Mouse (Mus musculus) embryonic facial prominence, embryonic 11.5 days (tissue): ENCODE data around the gene Cbx1. TPM values are rescaled to one million over a fixed set of nuclear protein-coding genes. Genes with fewer than 3 reads are reported as not detected.
"Not testable (repeated sequence)": the region's sequence is repeated elsewhere in the genome, so short reads cannot be mapped to it uniquely, and the experiment has no call there.

Experiments
- ATAC-seq: fragments of 200-750 bp; cut with Nextera tagmentation; replicated peaks from 2 replicates; pipeline ENCODE4 v1.8.0; 2017; ENCODE audit warnings: low read depth; ENCODE audit not compliant: insufficient number of reproducible peaks, low FRiP score, low TSS enrichment
- DNase-seq: peaks from one replicate; pipeline ENCODE4 v3.0.0-alpha.2; 2015; ENCODE audit warnings: low spot score
- H3K27ac ChIP-seq: fragments of 300-500 bp; sonication (generic); replicated peaks from 2 replicates; pipeline ENCODE4 v1.5.1; 2014; ENCODE audit warnings: mild to moderate bottlenecking, low read depth, low read length, control low read depth
- H3K27me3 ChIP-seq: fragments of 300-500 bp; sonication (generic); 2 replicates; pipeline ENCODE4 v1.6.1; 2014; ENCODE audit warnings: mild to moderate bottlenecking, low read length, moderate library complexity, mixed read lengths; ENCODE audit not compliant: control insufficient read depth, insufficient read depth
- H3K36me3 ChIP-seq: fragments of 300-500 bp; sonication (generic); replicated peaks from 2 replicates; pipeline ENCODE4 v1.6.1; 2014; ENCODE audit warnings: low read depth, mild to moderate bottlenecking, low read length, moderate library complexity, mixed read lengths; ENCODE audit not compliant: control insufficient read depth, insufficient read depth
- H3K4me1 ChIP-seq: fragments of 300-500 bp; sonication (generic); 2 replicates; pipeline ENCODE4 v1.6.1; 2014; ENCODE audit warnings: low read length, mixed read lengths; ENCODE audit not compliant: control insufficient read depth, insufficient read depth
- H3K4me2 ChIP-seq: fragments of 300-500 bp; sonication (generic); 2 replicates; pipeline ENCODE4 v1.6.1; 2014; ENCODE audit warnings: low read depth, mild to moderate bottlenecking, control low read depth, low read length, moderate library complexity
- H3K4me3 ChIP-seq: fragments of 300-500 bp; sonication (generic); 2 replicates; pipeline ENCODE4 v1.5.1; 2014; ENCODE audit warnings: low read depth, low read length, control low read depth
- H3K9ac ChIP-seq: fragments of 300-500 bp; sonication (generic); replicated peaks from 2 replicates; pipeline ENCODE4 v1.6.1; 2014; ENCODE audit warnings: mild to moderate bottlenecking, control low read depth, low read length
- H3K9me3 ChIP-seq: fragments of 300-500 bp; sonication (generic); replicated peaks from 2 replicates; pipeline ENCODE4 v1.6.1; 2016; ENCODE audit warnings: mild to moderate bottlenecking, low read length, inconsistent platforms, mixed read lengths; ENCODE audit not compliant: control insufficient read depth
- WGBS: fragments of 180-500 bp; shearing (Covaris S2); extraction: QIAGEN DNeasy Blood & Tissue Kit; methylation state at CpG from one replicate; pipeline ENCODE4 v1.1.7; 2014; 5-methylcytosine and 5-hydroxymethylcytosine counted together
- microRNA counts: library from miRNA; unstranded; fragments of <30 nt; microRNA quantifications from one replicate; lab custom pipeline; 2016
- microRNA-seq: library from miRNA; unstranded; fragments of <30 nt; microRNA quantifications from one replicate; pipeline ENCODE4, GENCODE M21; 2016; ENCODE audit warnings: borderline number of aligned reads
- polyA plus RNA-seq: library from polyadenylated mRNA; unstranded; fragments of >200 nt; fragmentation: Nextera tagmentation; extraction: Ambion mirVana; gene quantifications from 2 replicates; pipeline ENCODE4 v1.2.1, GENCODE M21; 2014

The Cbx1 gene
- polyA plus RNA-seq, 1 experiment from 2014 or later = 179 TPM

DNA sequence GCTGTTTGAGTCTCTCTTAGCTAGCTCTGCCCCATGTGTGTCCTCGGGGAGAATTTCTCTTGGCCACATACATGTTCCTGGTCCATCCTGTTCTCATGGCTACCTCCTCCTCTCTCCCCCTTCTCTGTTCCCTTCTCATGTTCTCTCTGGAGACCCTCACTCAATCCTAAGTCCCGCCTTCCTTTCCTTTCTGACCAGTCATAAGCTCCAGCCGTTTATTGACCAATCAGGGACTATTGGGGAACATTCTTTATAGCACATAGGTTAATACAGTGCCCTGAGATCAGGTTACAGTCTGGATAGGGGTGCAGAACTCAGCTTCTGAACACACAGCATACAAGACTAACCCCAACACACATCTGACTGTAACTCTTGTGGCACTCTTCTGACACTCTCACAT, 58.3 kb downstream of the Cbx1 start:
- no peaks in the 10 kb centered on the region for H3K27me3 ChIP-seq
- no peak overlapping the region for H3K4me3 ChIP-seq
- H3K36me3 ChIP-seq = no peaks in the 10 kb centered on the region
- H3K27ac ChIP-seq = no peak overlapping the region
- WGBS = 48% methylated on average over 3 of the region's 3 CpGs
- ATAC-seq (peak; percentile 74), DNase-seq (peak; percentile 75)
- H3K4me2 ChIP-seq = no peak overlapping the region
- no peaks in the 10 kb centered on the region for H3K9me3 ChIP-seq
- H3K9ac ChIP-seq = no peak overlapping the region
- no peaks in the 10 kb centered on the region; the same call in 1 of the 2 replicates for H3K4me1 ChIP-seq

DNA sequence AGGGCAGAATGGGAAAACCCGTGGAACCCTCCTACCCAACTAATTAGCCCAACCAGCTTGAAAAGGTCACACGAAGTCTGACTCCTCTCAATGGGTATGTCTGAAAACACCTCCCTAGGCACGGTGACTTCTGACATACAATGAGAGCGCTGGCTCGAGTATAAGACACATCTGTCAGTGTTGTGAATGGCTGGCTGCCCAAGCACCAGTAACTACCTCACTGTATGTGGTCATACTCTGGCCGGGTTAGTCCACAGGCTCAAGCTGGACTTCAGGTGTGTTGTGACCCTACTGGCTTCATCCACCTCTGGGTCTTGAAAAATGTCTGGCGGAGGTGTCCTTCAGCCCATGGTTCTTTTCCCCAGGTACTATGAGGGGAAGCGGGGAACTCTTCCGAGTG, 59.8 kb downstream of the Cbx1 start:
- H3K27ac ChIP-seq = no peak overlapping the region
- no peaks in the 10 kb centered on the region; the same call in 1 of the 2 replicates for H3K4me1 ChIP-seq
- no peak overlapping the region for H3K4me2 ChIP-seq
- H3K4me3 ChIP-seq = no peak overlapping the region
- H3K27me3 ChIP-seq = no peaks in the 10 kb centered on the region
- no peaks in the 10 kb centered on the region for H3K36me3 ChIP-seq
- no peak for ATAC-seq
- H3K9me3 ChIP-seq = no peaks in the 10 kb centered on the region
- no peak overlapping the region for H3K9ac ChIP-seq
- no peak for DNase-seq
- WGBS = 65% methylated on average over 9 of the region's 9 CpGs

GRCm38 (mm10) chr11:96849145-96849544, 60.2 kb downstream of the Cbx1 start:
- H3K27me3 ChIP-seq, ATAC-seq, H3K9ac ChIP-seq, H3K4me1 ChIP-seq, H3K9me3 ChIP-seq, DNase-seq, H3K4me3 ChIP-seq, H3K27ac ChIP-seq, H3K36me3 ChIP-seq: not testable (repeated sequence)
- H3K4me2 ChIP-seq = 0 out of 2 replicates have a peak overlapping the region, but pooled peaks have one; percentile 88
- WGBS = 74% methylated on average over 5 of the region's 5 CpGs

- peak within 1 kb of the TSS; percentile 88 for H3K4me2 ChIP-seq
- peak within 1 kb of the TSS; percentile 55 for H3K4me3 ChIP-seq
- H3K27me3 ChIP-seq = no peaks in the 10 kb centered on the region
- ATAC-seq (peak; percentile 61), DNase-seq (peak; percentile 54)
- peak within 1 kb of the TSS; percentile 52 for H3K9ac ChIP-seq
- no peaks in the 10 kb centered on the region; the same call in 1 of the 2 replicates for H3K4me1 ChIP-seq
- no peaks in the 10 kb centered on the region for H3K9me3 ChIP-seq
- H3K36me3 ChIP-seq = no peaks in the 10 kb centered on the region
- under 1% methylated on average over 55 of the region's 60 CpGs for WGBS
- no peak within 1 kb of the TSS for H3K27ac ChIP-seq
These were observed 60.9 kb downstream of the Cbx1 start, which contains the start of gene Copz2 for GRCm38 (mm10) chr11:96849681-96850467. TSS of gene Copz2 (plus strand) at chr11:96849870.

DNA sequence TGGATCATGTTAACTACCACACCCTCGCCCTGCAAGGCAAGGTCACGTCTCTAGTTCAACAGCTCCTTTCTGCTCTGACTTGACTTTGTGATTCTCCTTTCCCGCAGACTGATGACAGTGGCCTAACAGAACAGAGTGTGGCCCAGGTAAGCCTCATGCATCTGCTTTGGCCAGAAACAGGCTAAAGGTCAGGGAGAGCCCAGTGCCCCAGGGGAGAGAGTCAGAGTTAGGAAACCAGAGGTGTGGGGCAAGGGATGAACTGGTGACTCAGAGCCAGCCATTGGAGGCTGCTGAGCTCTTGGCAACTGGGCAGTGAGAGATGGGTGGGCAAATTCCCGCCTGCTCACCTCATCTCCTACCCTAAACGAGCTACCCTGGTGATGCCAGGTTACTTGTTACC, 68.5 kb downstream of the Cbx1 start:
- no peaks in the 10 kb centered on the region for H3K9me3 ChIP-seq
- no peak overlapping the region for H3K4me2 ChIP-seq
- no peaks in the 10 kb centered on the region for H3K27me3 ChIP-seq
- 0 out of 2 replicates have a peak overlapping the region, but pooled peaks have one; percentile 13 for H3K9ac ChIP-seq
- 66% methylated on average over 5 of the region's 5 CpGs for WGBS
- H3K4me3 ChIP-seq = no peak overlapping the region
- DNase-seq (no peak), ATAC-seq (no peak)
- no peaks in the 10 kb centered on the region for H3K36me3 ChIP-seq
- no peaks in the 10 kb centered on the region; the same call in 1 of the 2 replicates for H3K4me1 ChIP-seq
- H3K27ac ChIP-seq = no peak overlapping the region

MicroRNAs encoded within 50 kb of the gene (microRNA counts, 519-probe panel; counts per million panel counts)
- microRNA mmu-miR-152 (lab: Ali Mortazavi, UCI) = 4,439 counts per million, percentile 73 among the panel's probes with 10 or more counts

Small RNA genes lying within 50 kb of the gene (microRNA-seq; reads per million reads assigned to microRNA genes)
- gene Mir152 = 110 reads per million, percentile 42 among the genes with 10 or more reads in this experiment

Other genes starting within 250 kb of the Cbx1 start
- gene Snx11, start 11.6 kb upstream of the Cbx1 start, polyA plus RNA-seq = 9.8 and 10.4 TPM in 2 replicates
- gene Nfe2l1, start 40.8 kb downstream of the Cbx1 start, polyA plus RNA-seq = 30.3 and 32.5 TPM in 2 replicates
- 61.1 and 61.2 TPM in 2 replicates for gene Copz2, start 60.7 kb downstream of the Cbx1 start, polyA plus RNA-seq
- 76.0 and 76.2 TPM in 2 replicates for gene Cdk5rap3, start 127.4 kb downstream of the Cbx1 start, polyA plus RNA-seq
- 1.7 and 2.8 TPM in 2 replicates for gene Prr15l, start 139.0 kb downstream of the Cbx1 start, polyA plus RNA-seq
- gene Pnpo, start 154.9 kb downstream of the Cbx1 start, polyA plus RNA-seq = 26.7 and 29.0 TPM in 2 replicates
- gene Sp2, start 193.8 kb downstream of the Cbx1 start, polyA plus RNA-seq = 15.8 and 18.3 TPM in 2 replicates
- gene Sp6, start 224.3 kb downstream of the Cbx1 start, polyA plus RNA-seq = 0.29 and 0.45 TPM in 2 replicates
- 20.4 and 26.0 TPM in 2 replicates for gene Scrn2, start 240.8 kb downstream of the Cbx1 start, polyA plus RNA-seq